Mouse (Mus musculus) small intestine, adult 10 weeks (tissue): ENCODE results near the gene Drc1. TPM values are rescaled to one million over a fixed set of nuclear protein-coding genes. Genes with fewer than 3 reads are reported as not detected.

Experiments
- polyA plus RNA-seq: library from polyadenylated mRNA; stranded (reverse); fragments of 350-450 nt; fragmentation: Illumina TruSeq; extraction: RNeasy Lipid Tissue Mini Kit (QIAGEN cat#74804); gene quantifications from one replicate; pipeline ENCODE4 v1.2.3, GENCODE M21; 2014; ENCODE audit warnings: low replicate concordance

The Drc1 gene
- polyA plus RNA-seq = not detected

GRCm38 (mm10) chr5:30281291-30281732, at the start of gene Drc1:
Gene Drc1 (plus strand): TSS chr5:30281388.

DNA sequence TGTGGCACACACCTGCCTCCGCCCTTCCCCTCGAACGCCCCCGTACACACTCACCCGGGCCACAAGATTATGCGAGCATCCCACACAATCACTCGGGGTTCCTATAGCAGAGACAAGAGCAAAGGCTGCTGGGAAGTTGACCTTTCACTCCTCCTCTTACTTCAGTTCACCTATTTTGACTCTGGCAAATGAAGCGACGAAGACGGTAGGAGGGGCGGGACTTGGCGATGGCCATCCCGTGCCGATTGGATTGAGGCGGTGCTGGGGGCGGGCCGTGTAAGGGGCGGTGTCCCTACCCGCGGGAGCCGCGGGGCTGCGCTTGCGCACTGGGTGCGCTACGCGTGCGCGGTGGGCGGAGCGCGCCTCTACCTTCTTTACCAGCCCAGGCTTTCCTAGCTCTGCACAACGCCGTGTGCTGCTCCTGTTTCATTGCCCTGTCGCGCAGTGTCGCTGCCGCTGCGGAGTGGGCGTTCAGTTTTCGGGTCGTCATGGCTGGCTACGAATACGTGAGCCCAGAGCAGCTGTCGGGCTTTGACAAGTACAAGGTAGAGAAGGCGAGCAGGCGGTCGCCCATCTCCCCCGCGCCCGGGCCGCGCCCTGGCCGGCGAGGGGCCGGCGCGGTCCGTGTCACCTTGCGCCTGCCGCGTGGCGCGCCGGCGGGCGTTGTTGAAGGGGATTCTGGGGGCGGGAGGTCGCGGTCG, 48.8 kb upstream of the Drc1 start, which contains the start of gene Selenoi:
Gene Selenoi, plus strand, starts transcription at position 311 of the 701 bp plus-strand sequence.

Other genes starting within 250 kb of the Drc1 start
- 20.3 TPM for gene Tyms, start 207.8 kb upstream of the Drc1 start, polyA plus RNA-seq
- gene Garem2, start 176.2 kb upstream of the Drc1 start, polyA plus RNA-seq = not detected
- not detected for gene 3110082J24Rik, start 175.3 kb upstream of the Drc1 start, polyA plus RNA-seq
- 172 TPM for gene Hadha, start 126.2 kb upstream of the Drc1 start, polyA plus RNA-seq
- gene Hadhb, start 126.1 kb upstream of the Drc1 start, polyA plus RNA-seq = 799 TPM
- gene Adgrf3, start 75.7 kb upstream of the Drc1 start, polyA plus RNA-seq = not detected
- gene Selenoi, start 48.8 kb upstream of the Drc1 start, polyA plus RNA-seq = 125 TPM
- gene Otof, start 180.5 kb downstream of the Drc1 start, polyA plus RNA-seq = not detected
- gene 1700001C02Rik, start 184.7 kb downstream of the Drc1 start, polyA plus RNA-seq = not detected